Mouse (Mus musculus) bone marrow macrophage, adult 2 months (primary cell): ENCODE measurements around the gene Nell1. TPM values are rescaled to one million over a fixed set of nuclear protein-coding genes. Genes with fewer than 3 reads are reported as not detected.

ENCODE experiments used
- H3K27ac ChIP-seq: 2 replicates; pipeline ENCODE4 v1.5.1; 2012; ENCODE audit warnings: low read depth, low read length; ENCODE audit not compliant: insufficient read depth
- H3K4me1 ChIP-seq: 2 replicates; pipeline ENCODE4 v1.6.1; 2012; ENCODE audit warnings: low read length; ENCODE audit not compliant: control insufficient read depth, insufficient read depth
- H3K4me3 ChIP-seq: 2 replicates; pipeline ENCODE4 v1.5.1; 2012; ENCODE audit warnings: mild to moderate bottlenecking, low read length, moderate library complexity; ENCODE audit not compliant: insufficient read depth
- CTCF ChIP-seq: IDR thresholded peaks from 2 replicates; pipeline ENCODE4 v1.5.1; 2012; ENCODE audit warnings: low read depth, mild to moderate bottlenecking, low read length, moderate library complexity
- POLR2A ChIP-seq: IDR thresholded peaks from 2 replicates; pipeline ENCODE4 v1.6.1; 2012; ENCODE audit warnings: mild to moderate bottlenecking, low read depth, low read length, borderline replicate concordance
- polyA plus RNA-seq: library from polyadenylated mRNA; stranded (reverse); fragments of >200 nt; gene quantifications from 2 replicates; pipeline ENCODE4 v1.2.4, GENCODE M21; 2012; ENCODE audit not compliant: missing spikeins, insufficient read depth, insufficient read length

Nell1 gene
- polyA plus RNA-seq, 1 experiment, result not detected

GRCm38 (mm10) chr7:50241634-50242273 is 267.1 kb downstream of the Nell1 start:
- TF ChIP-seq POLR2A (no peak), CTCF (no peak)
- no peaks in the 10 kb centered on the region for H3K4me1 ChIP-seq
- no peak overlapping the region for H3K27ac ChIP-seq
- no peak overlapping the region for H3K4me3 ChIP-seq

GRCm38 (mm10) chr7:50253166-50253565 is 278.5 kb downstream of the Nell1 start:
- Histone ChIP-seq H3K27ac (no peak overlapping the region), H3K4me1 (no peaks in the 10 kb centered on the region), H3K4me3 (no peak overlapping the region)
- no peak for TF ChIP-seq POLR2A
- no peak for TF ChIP-seq CTCF

GRCm38 (mm10) chr7:50260016-50260415 is 285.4 kb downstream of the Nell1 start:
- TF ChIP-seq POLR2A, result no peak
- no peak for TF ChIP-seq CTCF
- no peak overlapping the region for H3K4me3 ChIP-seq
- no peaks in the 10 kb centered on the region for H3K4me1 ChIP-seq
- no peak overlapping the region for H3K27ac ChIP-seq

- no peak overlapping the region for H3K4me3 ChIP-seq
- no peak overlapping the region for H3K27ac ChIP-seq
- no peaks in the 10 kb centered on the region for H3K4me1 ChIP-seq
- TF ChIP-seq POLR2A (no peak), CTCF (no peak)
Measured at GRCm38 (mm10) chr7:50295508-50295907, 320.8 kb downstream of the Nell1 start.

- H3K4me3 ChIP-seq, result no peak overlapping the region
- H3K27ac ChIP-seq, result no peak overlapping the region
- H3K4me1 ChIP-seq, result no peaks in the 10 kb centered on the region
- TF ChIP-seq POLR2A, result no peak
- TF ChIP-seq CTCF, result no peak
Measured at GRCm38 (mm10) chr7:50338226-50338625, 363.6 kb downstream of the Nell1 start.

GRCm38 (mm10) chr7:50338757-50339156 is 364.1 kb downstream of the Nell1 start:
- Histone ChIP-seq H3K4me1 (no peaks in the 10 kb centered on the region), H3K27ac (no peak overlapping the region), H3K4me3 (no peak overlapping the region)
- TF ChIP-seq CTCF, result no peak
- no peak for TF ChIP-seq POLR2A

- Histone ChIP-seq H3K4me3 (no peak overlapping the region), H3K4me1 (no peaks in the 10 kb centered on the region), H3K27ac (no peak overlapping the region)
- no peak for TF ChIP-seq CTCF
- no peak for TF ChIP-seq POLR2A
Measured at GRCm38 (mm10) chr7:50351564-50351963, 376.9 kb downstream of the Nell1 start.

GRCm38 (mm10) chr7:50357213-50357612 is 382.5 kb downstream of the Nell1 start:
- Histone ChIP-seq H3K27ac (no peak overlapping the region), H3K4me3 (no peak overlapping the region), H3K4me1 (no peaks in the 10 kb centered on the region)
- TF ChIP-seq POLR2A (no peak), CTCF (no peak)

GRCm38 (mm10) chr7:50362039-50362438 is 387.4 kb downstream of the Nell1 start:
- Histone ChIP-seq H3K4me3 (no peak overlapping the region), H3K27ac (no peak overlapping the region), H3K4me1 (no peaks in the 10 kb centered on the region)
- no peak for TF ChIP-seq CTCF
- no peak for TF ChIP-seq POLR2A

GRCm38 (mm10) chr7:50374876-50375275 is 400.2 kb downstream of the Nell1 start:
- TF ChIP-seq CTCF, result no peak
- TF ChIP-seq POLR2A, result no peak
- Histone ChIP-seq H3K27ac (no peak overlapping the region), H3K4me3 (no peak overlapping the region)

GRCm38 (mm10) chr7:50410421-50410820 is 435.8 kb downstream of the Nell1 start:
- H3K27ac ChIP-seq, result no peak overlapping the region
- H3K4me1 ChIP-seq, result no peaks in the 10 kb centered on the region
- no peak overlapping the region for H3K4me3 ChIP-seq
- no peak for TF ChIP-seq CTCF
- no peak for TF ChIP-seq POLR2A

More at GRCm38 (mm10) chr7:50374876-50375275, 400.2 kb downstream of the Nell1 start:
- H3K4me1 ChIP-seq, result no peaks in the 10 kb centered on the region
